Mouse (Mus musculus): ENCODE data around the gene Cilp. TPM values are rescaled to one million over a fixed set of nuclear protein-coding genes. Genes with fewer than 3 reads are reported as not detected.
"Not testable (repeated sequence)": the region's sequence is repeated elsewhere in the genome, so short reads cannot be mapped to it uniquely, and the experiment has no call there.

Cilp gene
- not detected in 2 replicates for polyA plus RNA-seq (2012)

DNA sequence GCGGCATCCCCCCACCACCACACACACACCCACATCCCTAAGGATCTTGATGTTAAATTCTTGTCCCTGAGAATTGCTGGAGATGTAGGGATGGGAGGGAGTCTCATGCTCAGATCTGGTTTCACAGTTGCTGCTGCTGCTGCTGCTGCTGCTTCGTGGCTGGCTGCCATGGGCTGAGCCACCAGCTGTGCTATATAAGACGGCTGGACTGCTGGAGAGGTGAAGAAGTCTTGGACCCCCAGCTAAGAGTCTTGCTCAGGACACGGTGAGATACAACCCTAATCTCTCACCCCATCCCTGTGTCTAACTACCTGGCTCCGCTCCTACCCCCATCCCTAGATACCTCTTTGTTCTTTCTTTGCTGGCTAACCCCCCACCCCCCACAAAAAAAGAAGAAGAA, at the start of gene Cilp:
Cilp (plus strand) TSS at position 222 of the 400 bp plus-strand sequence.
- TF ChIP-seq GATA1 (IDR thresholded peaks at IDR 0.05; ENCODE audit: low read length) (no peak), TAL1 (IDR thresholded peaks at IDR 0.05; ENCODE audit: low read length) (no peak)
- Histone ChIP-seq H3K4me3 (replicated peaks) (no peak within 1 kb of the TSS), H3K27me3 (ENCODE audit: control insufficient read depth) (peaks cover 5% of the 10 kb centered on the region), H3K4me1 (ENCODE audit: control insufficient read depth) (no peaks in the 10 kb centered on the region), H3K9me3 (ENCODE audit: control insufficient read depth, low read length) (no peaks in the 10 kb centered on the region), H3K36me3 (ENCODE audit: control insufficient read depth) (no peaks in the 10 kb centered on the region)

DNA sequence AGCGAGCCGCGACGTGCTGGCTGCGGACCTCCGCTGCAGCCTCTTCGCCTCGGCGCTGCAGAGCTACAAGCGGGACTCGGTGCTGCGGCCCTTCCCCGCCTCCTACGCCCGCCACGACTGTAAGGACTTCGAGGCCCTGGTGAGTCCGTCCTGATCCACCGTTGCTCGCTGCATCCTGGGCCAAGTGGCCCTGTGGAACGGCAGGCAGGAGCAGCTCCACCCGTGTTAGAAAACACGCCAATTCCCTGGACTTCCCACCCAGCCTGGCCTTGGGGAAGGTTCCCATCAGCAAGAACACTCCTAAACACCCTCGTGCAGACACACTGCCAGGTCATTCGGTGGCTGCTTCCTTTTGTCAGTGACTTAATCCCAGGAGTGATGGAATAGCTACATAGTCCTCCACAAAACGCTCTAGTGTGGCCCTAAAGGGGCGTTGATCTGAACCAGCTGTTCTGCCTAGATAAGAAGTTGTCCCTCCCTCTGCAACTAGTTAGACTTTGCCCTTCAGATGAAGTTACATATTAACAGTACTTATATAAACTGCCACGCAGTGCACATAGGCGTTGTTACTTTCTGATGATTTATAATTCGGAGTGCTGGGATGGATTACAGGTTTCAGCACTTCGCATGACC, 49.4 kb upstream of the Cilp start:
- Histone ChIP-seq H3K27me3 (ENCODE audit: control insufficient read depth) (no peaks in the 10 kb centered on the region), H3K36me3 (ENCODE audit: control insufficient read depth) (peaks cover 30% of the 10 kb centered on the region), H3K4me3 (replicated peaks) (peak overlapping the region; percentile 79), H3K9me3 (ENCODE audit: control insufficient read depth, low read length) (peaks cover 6% of the 10 kb centered on the region; the same call in 1 of the 2 replicates), H3K4me1 (ENCODE audit: control insufficient read depth) (peaks cover 61% of the 10 kb centered on the region)
- TF ChIP-seq TAL1 (IDR thresholded peaks at IDR 0.05; ENCODE audit: low read length) (peak; percentile 96), GATA1 (IDR thresholded peaks at IDR 0.05; ENCODE audit: low read length) (peak; percentile 97)

- TF ChIP-seq TAL1 (IDR thresholded peaks at IDR 0.05; ENCODE audit: low read length) (no peak), GATA1 (IDR thresholded peaks at IDR 0.05; ENCODE audit: low read length) (peak; percentile 85)
- Histone ChIP-seq H3K4me1 (ENCODE audit: control insufficient read depth) (peaks cover 68% of the 10 kb centered on the region), H3K27me3 (ENCODE audit: control insufficient read depth) (no peaks in the 10 kb centered on the region), H3K36me3 (ENCODE audit: control insufficient read depth) (peaks cover 36% of the 10 kb centered on the region), H3K4me3 (replicated peaks) (peak overlapping the region; percentile 79), H3K9me3 (ENCODE audit: control insufficient read depth, low read length) (peaks cover 6% of the 10 kb centered on the region; the same call in 1 of the 2 replicates)
Observed at GRCm38 (mm10) chr9:65216972-65217371, 48.0 kb upstream of the Cilp start.

GRCm38 (mm10) chr9:65217661-65218060, 47.3 kb upstream of the Cilp start:
- Histone ChIP-seq H3K36me3 (ENCODE audit: control insufficient read depth) (peaks cover 42% of the 10 kb centered on the region), H3K4me1 (ENCODE audit: control insufficient read depth) (peaks cover 72% of the 10 kb centered on the region), H3K4me3 (replicated peaks) (peak overlapping the region; percentile 79), H3K27me3 (ENCODE audit: control insufficient read depth) (no peaks in the 10 kb centered on the region), H3K9me3 (ENCODE audit: control insufficient read depth, low read length) (peaks cover 4% of the 10 kb centered on the region; the same call in 1 of the 2 replicates)
- TF ChIP-seq GATA1 (IDR thresholded peaks at IDR 0.05; ENCODE audit: low read length): peak; percentile 48
- TF ChIP-seq TAL1 (IDR thresholded peaks at IDR 0.05; ENCODE audit: low read length): no peak

GRCm38 (mm10) chr9:65218916-65219315, 46.1 kb upstream of the Cilp start:
- Histone ChIP-seq H3K4me3 (replicated peaks) (no peak overlapping the region), H3K27me3 (ENCODE audit: control insufficient read depth) (no peaks in the 10 kb centered on the region), H3K9me3 (ENCODE audit: control insufficient read depth, low read length) (no peaks in the 10 kb centered on the region; the same call in 1 of the 2 replicates), H3K36me3 (ENCODE audit: control insufficient read depth) (peaks cover 51% of the 10 kb centered on the region), H3K4me1 (ENCODE audit: control insufficient read depth) (peaks cover 79% of the 10 kb centered on the region)
- TF ChIP-seq GATA1 (IDR thresholded peaks at IDR 0.05; ENCODE audit: low read length): no peak
- no peak for TF ChIP-seq TAL1 (IDR thresholded peaks at IDR 0.05; ENCODE audit: low read length)

- Histone ChIP-seq H3K36me3 (ENCODE audit: control insufficient read depth) (peaks cover 53% of the 10 kb centered on the region), H3K4me1 (ENCODE audit: control insufficient read depth) (peaks cover 71% of the 10 kb centered on the region)
- not testable (repeated sequence) for H3K9me3 ChIP-seq (ENCODE audit: control insufficient read depth, low read length); H3K27me3 ChIP-seq (ENCODE audit: control insufficient read depth); H3K4me3 ChIP-seq (replicated peaks)
Observed at GRCm38 (mm10) chr9:65220398-65220797, 44.6 kb upstream of the Cilp start.

DNA sequence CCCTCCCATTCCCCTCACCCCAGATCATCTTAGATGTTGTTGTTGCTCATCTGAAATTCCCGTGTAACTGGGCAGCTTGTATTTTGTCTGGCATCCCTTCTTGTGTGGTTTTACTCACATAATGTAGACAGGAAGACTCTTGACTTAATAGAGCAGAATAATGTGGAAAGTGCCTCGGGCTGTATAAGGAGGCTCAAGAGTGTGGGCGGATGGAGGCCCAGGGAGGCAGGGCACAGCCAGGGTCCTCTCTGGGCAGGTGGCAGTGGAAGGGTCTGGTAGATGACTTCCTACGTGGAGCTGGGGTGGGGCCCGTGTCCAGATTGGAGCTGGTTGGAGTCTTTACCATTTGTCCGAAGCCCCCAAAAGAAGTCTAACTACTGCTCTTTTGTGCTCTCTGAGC, 41.1 kb upstream of the Cilp start:
- Histone ChIP-seq H3K4me1 (ENCODE audit: control insufficient read depth) (peaks cover 38% of the 10 kb centered on the region), H3K36me3 (ENCODE audit: control insufficient read depth) (peaks cover 65% of the 10 kb centered on the region), H3K9me3 (ENCODE audit: control insufficient read depth, low read length) (no peaks in the 10 kb centered on the region), H3K4me3 (replicated peaks) (no peak overlapping the region), H3K27me3 (ENCODE audit: control insufficient read depth) (no peaks in the 10 kb centered on the region)
- TF ChIP-seq TAL1 (IDR thresholded peaks at IDR 0.05; ENCODE audit: low read length): no peak

DNA sequence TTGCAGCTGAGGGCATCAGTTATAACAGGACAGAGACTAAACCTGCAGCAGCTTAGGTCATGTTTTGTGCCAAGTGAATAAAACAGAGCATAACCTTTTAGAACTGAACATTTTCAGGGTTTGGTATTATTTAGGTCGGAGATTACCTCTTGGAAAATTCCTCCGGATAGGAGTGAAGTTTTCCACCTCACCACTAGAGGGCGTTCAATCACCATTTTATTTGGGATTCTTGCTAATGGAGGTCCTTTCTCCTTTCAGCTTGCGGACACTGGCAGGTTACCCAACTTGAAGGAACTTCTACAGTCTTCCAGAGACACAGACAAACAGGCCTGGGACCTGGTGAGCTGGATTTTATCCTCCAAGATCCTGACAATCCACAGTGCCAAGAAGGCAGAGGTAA, 39.2 kb upstream of the Cilp start:
- peaks cover 69% of the 10 kb centered on the region for H3K36me3 ChIP-seq (ENCODE audit: control insufficient read depth)
- TF ChIP-seq TAL1 (IDR thresholded peaks at IDR 0.05; ENCODE audit: low read length) (no peak), GATA1 (IDR thresholded peaks at IDR 0.05; ENCODE audit: low read length) (no peak)
- no peaks in the 10 kb centered on the region for H3K9me3 ChIP-seq (ENCODE audit: control insufficient read depth, low read length)
- H3K4me3 ChIP-seq (replicated peaks): no peak overlapping the region
- no peaks in the 10 kb centered on the region for H3K27me3 ChIP-seq (ENCODE audit: control insufficient read depth)
- H3K4me1 ChIP-seq (ENCODE audit: control insufficient read depth): peaks cover 25% of the 10 kb centered on the region

DNA sequence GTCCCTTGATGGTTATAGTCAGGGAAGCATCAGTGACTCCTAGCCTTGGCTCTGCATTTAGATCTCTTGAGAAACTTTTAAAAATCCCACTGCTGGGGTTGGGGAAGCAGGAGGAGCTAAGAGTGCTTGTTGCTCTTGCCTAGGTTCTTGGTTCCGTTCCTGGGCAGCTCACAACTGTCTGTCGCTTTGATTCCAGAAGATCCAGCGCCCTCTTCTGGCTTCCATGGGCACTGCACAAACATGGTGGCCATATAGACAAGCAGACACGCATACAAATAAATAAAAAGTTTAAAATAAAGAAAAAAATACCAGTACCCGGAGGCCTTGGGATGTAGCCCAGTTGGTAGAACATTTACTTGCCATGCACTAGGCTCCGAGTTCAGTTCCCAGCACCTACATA, 34.7 kb upstream of the Cilp start:
- H3K36me3 ChIP-seq (ENCODE audit: control insufficient read depth): peaks cover 93% of the 10 kb centered on the region

DNA sequence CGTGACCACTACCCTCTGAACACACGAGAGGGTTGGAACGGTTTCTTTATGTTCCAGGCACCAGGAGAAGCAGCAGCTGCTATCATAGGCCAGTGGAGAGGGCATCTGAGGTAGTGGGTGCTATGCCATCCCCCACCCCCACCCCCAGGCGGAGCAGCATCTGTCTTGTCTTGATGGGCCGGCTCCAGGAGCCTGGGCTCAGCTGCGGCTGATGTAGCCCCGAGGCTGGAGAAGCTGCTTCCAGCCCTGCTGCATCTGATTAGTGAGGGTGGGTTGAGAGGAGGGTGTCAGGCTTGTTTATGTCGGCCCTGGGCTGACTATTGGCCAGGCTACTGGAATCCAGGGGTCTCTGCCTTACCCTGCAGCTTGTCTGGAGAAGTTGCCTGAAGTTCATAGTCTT, 33.7 kb upstream of the Cilp start:
- no peak overlapping the region for H3K4me3 ChIP-seq (replicated peaks)
- peaks cover 4% of the 10 kb centered on the region for H3K4me1 ChIP-seq (ENCODE audit: control insufficient read depth)
- H3K9me3 ChIP-seq (ENCODE audit: control insufficient read depth, low read length): no peaks in the 10 kb centered on the region
- H3K36me3 ChIP-seq (ENCODE audit: control insufficient read depth): peaks cover 92% of the 10 kb centered on the region
- no peaks in the 10 kb centered on the region for H3K27me3 ChIP-seq (ENCODE audit: control insufficient read depth)
- TF ChIP-seq GATA1 (IDR thresholded peaks at IDR 0.05; ENCODE audit: low read length) (no peak), TAL1 (IDR thresholded peaks at IDR 0.05; ENCODE audit: low read length) (no peak)

More for the DNA sequence above, 34.7 kb upstream of the Cilp start:
- peaks cover 8% of the 10 kb centered on the region for H3K4me1 ChIP-seq (ENCODE audit: control insufficient read depth)
- H3K4me3 ChIP-seq (replicated peaks): no peak overlapping the region
- H3K9me3 ChIP-seq (ENCODE audit: control insufficient read depth, low read length): no peaks in the 10 kb centered on the region
- TF ChIP-seq GATA1 (IDR thresholded peaks at IDR 0.05; ENCODE audit: low read length) (no peak), TAL1 (IDR thresholded peaks at IDR 0.05; ENCODE audit: low read length) (no peak)
- H3K27me3 ChIP-seq (ENCODE audit: control insufficient read depth): no peaks in the 10 kb centered on the region
